Mouse (Mus musculus) neural tube, embryonic 14.5 days (tissue): ENCODE results near the gene Thoc6. TPM values are rescaled to one million over a fixed set of nuclear protein-coding genes. Genes with fewer than 3 reads are reported as not detected.
A peak's percentile ranks its signal among the peaks of the same experiment; 100 is the strongest.

Experiments
- ATAC-seq: fragments of 200-750 bp; cut with Nextera tagmentation; 2 replicates; pipeline ENCODE4 v1.8.0; 2017; ENCODE audit warnings: low read depth, mild to moderate bottlenecking, moderate TSS enrichment, moderate library complexity
- H3K27ac ChIP-seq: fragments of 300-500 bp; sonication (generic); 2 replicates; pipeline ENCODE4 v1.5.1; 2014; ENCODE audit warnings: low read depth, mild to moderate bottlenecking, control low read depth, low read length, moderate library complexity, mixed read lengths
- H3K27me3 ChIP-seq: fragments of 300-500 bp; sonication (generic); 2 replicates; pipeline ENCODE4 v1.6.1; 2014; ENCODE audit warnings: low read length; ENCODE audit not compliant: control insufficient read depth, insufficient read depth
- H3K36me3 ChIP-seq: fragments of 300-500 bp; sonication (generic); 2 replicates; pipeline ENCODE4 v1.6.1; 2014; ENCODE audit warnings: low read length, mixed read lengths; ENCODE audit not compliant: control insufficient read depth, insufficient read depth
- H3K4me1 ChIP-seq: fragments of 300-500 bp; sonication (generic); 2 replicates; pipeline ENCODE4 v1.6.1; 2014; ENCODE audit warnings: low read length; ENCODE audit not compliant: control insufficient read depth, insufficient read depth
- H3K4me2 ChIP-seq: fragments of 300-500 bp; sonication (generic); 2 replicates; pipeline ENCODE4 v1.6.1; 2014; ENCODE audit warnings: mild to moderate bottlenecking, low read depth, low read length, control low read depth
- H3K4me3 ChIP-seq: fragments of 300-500 bp; sonication (generic); 2 replicates; pipeline ENCODE4 v1.5.1; 2014; ENCODE audit warnings: low read depth, low read length, control low read depth, mixed read lengths
- H3K9ac ChIP-seq: fragments of 300-500 bp; sonication (generic); replicated peaks from 2 replicates; pipeline ENCODE4 v1.6.1; 2014; ENCODE audit warnings: low read depth, mild to moderate bottlenecking, control low read depth, low read length, mixed read lengths
- H3K9me3 ChIP-seq: fragments of 300-500 bp; sonication (generic); 2 replicates; pipeline ENCODE4 v1.6.1; 2016; ENCODE audit warnings: low read length; ENCODE audit not compliant: control insufficient read depth
- WGBS: fragments of 180-500 bp; shearing (Covaris S2); extraction: QIAGEN DNeasy Blood & Tissue Kit; methylation state at CpG from one replicate; pipeline ENCODE4 v1.1.7; 2014; 5-methylcytosine and 5-hydroxymethylcytosine counted together
- polyA plus RNA-seq: library from polyadenylated mRNA; unstranded; fragments of >200 nt; fragmentation: Nextera tagmentation; extraction: Ambion mirVana; gene quantifications from 2 replicates; pipeline ENCODE4 v1.2.1, GENCODE M21; 2014

Gene Thoc6
- polyA plus RNA-seq, 1 experiment from 2014 or later: 42.1 TPM

- Histone ChIP-seq H3K36me3 (peaks cover 5% of the 10 kb centered on the region; the same call in 1 of the 2 replicates), H3K4me2 (peak overlapping the region; percentile 56), H3K27ac (no peak overlapping the region), H3K4me3 (peak overlapping the region; percentile 59), H3K9ac (no peak overlapping the region), H3K27me3 (peaks cover 4% of the 10 kb centered on the region; the same call in 1 of the 2 replicates), H3K4me1 (peaks cover 10% of the 10 kb centered on the region; the same call in 1 of the 2 replicates), H3K9me3 (no peaks in the 10 kb centered on the region)
- ATAC-seq: no peak
- WGBS: 72% methylated on average over 3 of the region's 3 CpGs
These were observed 921 bp downstream of the Thoc6 start for GRCm38 (mm10) chr17:23672761-23673160.

- WGBS: 95% methylated on average over 3 of the region's 3 CpGs
- H3K27ac ChIP-seq: no peak overlapping the region
- H3K4me3 ChIP-seq: no peak overlapping the region
- H3K27me3 ChIP-seq: peaks cover 4% of the 10 kb centered on the region; the same call in 1 of the 2 replicates
- no peak overlapping the region for H3K4me2 ChIP-seq
- no peaks in the 10 kb centered on the region for H3K9me3 ChIP-seq
- no peak overlapping the region for H3K9ac ChIP-seq
- ATAC-seq: no peak
- H3K36me3 ChIP-seq: peaks cover 5% of the 10 kb centered on the region; the same call in 1 of the 2 replicates
- H3K4me1 ChIP-seq: peaks cover 6% of the 10 kb centered on the region; the same call in 1 of the 2 replicates
These were observed 2.2 kb downstream of the Thoc6 start for GRCm38 (mm10) chr17:23671519-23671918.

GRCm38 (mm10) chr17:23670516-23671074 lies 3.1 kb downstream of the Thoc6 start:
- Histone ChIP-seq H3K4me3 (no peak overlapping the region), H3K27ac (no peak overlapping the region), H3K4me2 (no peak overlapping the region), H3K4me1 (no peaks in the 10 kb centered on the region; the same call in 1 of the 2 replicates), H3K36me3 (peaks cover 5% of the 10 kb centered on the region; the same call in 1 of the 2 replicates), H3K27me3 (no peaks in the 10 kb centered on the region), H3K9me3 (no peaks in the 10 kb centered on the region), H3K9ac (no peak overlapping the region)
- 93% methylated on average over 7 of the region's 7 CpGs for WGBS
- no peak for ATAC-seq

GRCm38 (mm10) chr17:23665511-23665910 lies 8.2 kb downstream of the Thoc6 start:
- Histone ChIP-seq H3K9me3 (no peaks in the 10 kb centered on the region), H3K9ac (no peak overlapping the region), H3K27me3 (peaks cover 8% of the 10 kb centered on the region), H3K27ac (no peak overlapping the region), H3K4me2 (no peak overlapping the region), H3K4me3 (no peak overlapping the region), H3K36me3 (peaks cover 5% of the 10 kb centered on the region; the same call in 1 of the 2 replicates), H3K4me1 (no peaks in the 10 kb centered on the region)
- 87% methylated on average over 14 of the region's 14 CpGs for WGBS
- ATAC-seq: no peak

GRCm38 (mm10) chr17:23664556-23665021 lies 9.1 kb downstream of the Thoc6 start:
- H3K36me3 ChIP-seq: peaks cover 5% of the 10 kb centered on the region; the same call in 1 of the 2 replicates
- H3K27ac ChIP-seq: no peak overlapping the region
- no peaks in the 10 kb centered on the region for H3K4me1 ChIP-seq
- H3K9ac ChIP-seq: no peak overlapping the region
- H3K27me3 ChIP-seq: peaks cover 14% of the 10 kb centered on the region
- H3K4me2 ChIP-seq: no peak overlapping the region
- H3K9me3 ChIP-seq: no peaks in the 10 kb centered on the region
- ATAC-seq: peak; percentile 25; the same call in 1 of the 2 replicates
- 14% methylated on average over 5 of the region's 5 CpGs for WGBS
- no peak overlapping the region for H3K4me3 ChIP-seq

GRCm38 (mm10) chr17:23661526-23661925 lies 12.2 kb downstream of the Thoc6 start:
- Histone ChIP-seq H3K36me3 (no peaks in the 10 kb centered on the region), H3K4me2 (no peak overlapping the region), H3K9ac (no peak overlapping the region), H3K9me3 (no peaks in the 10 kb centered on the region), H3K27me3 (peaks cover 14% of the 10 kb centered on the region), H3K27ac (no peak overlapping the region), H3K4me1 (no peaks in the 10 kb centered on the region), H3K4me3 (no peak overlapping the region)
- 1% methylated on average over 9 of the region's 9 CpGs for WGBS
- ATAC-seq: no peak

- no peak for ATAC-seq
- Histone ChIP-seq H3K9me3 (no peaks in the 10 kb centered on the region), H3K36me3 (no peaks in the 10 kb centered on the region), H3K27ac (no peak overlapping the region), H3K9ac (no peak overlapping the region), H3K4me1 (no peaks in the 10 kb centered on the region), H3K4me2 (no peak overlapping the region), H3K4me3 (no peak overlapping the region), H3K27me3 (peaks cover 14% of the 10 kb centered on the region)
- 2% methylated on average over 14 of the region's 14 CpGs for WGBS
These were observed 12.8 kb downstream of the Thoc6 start for GRCm38 (mm10) chr17:23660876-23661200.

- H3K4me2 ChIP-seq: no peak within 1 kb of the TSS
- WGBS: 6% methylated on average over 27 of the region's 27 CpGs
- H3K36me3 ChIP-seq: no peaks in the 10 kb centered on the region
- no peak within 1 kb of the TSS for H3K27ac ChIP-seq
- peaks cover 14% of the 10 kb centered on the region for H3K27me3 ChIP-seq
- H3K9me3 ChIP-seq: no peaks in the 10 kb centered on the region
- H3K9ac ChIP-seq: no peak within 1 kb of the TSS
- H3K4me3 ChIP-seq: no peak within 1 kb of the TSS
- no peak for ATAC-seq
- no peaks in the 10 kb centered on the region for H3K4me1 ChIP-seq
These were observed 13.4 kb downstream of the Thoc6 start, which contains the start of gene Bicdl2 for GRCm38 (mm10) chr17:23660117-23660875. Gene Bicdl2 (plus strand): TSS chr17:23660506.

- Histone ChIP-seq H3K4me2 (no peak overlapping the region), H3K4me1 (no peaks in the 10 kb centered on the region), H3K36me3 (no peaks in the 10 kb centered on the region), H3K4me3 (no peak overlapping the region), H3K9me3 (no peaks in the 10 kb centered on the region), H3K9ac (no peak overlapping the region), H3K27ac (no peak overlapping the region), H3K27me3 (peaks cover 14% of the 10 kb centered on the region)
- WGBS: 78% methylated on average over 3 of the region's 3 CpGs
- no peak for ATAC-seq
These were observed 15.2 kb downstream of the Thoc6 start for GRCm38 (mm10) chr17:23658450-23658849.
